Mouse (Mus musculus) liver, embryonic 15.5 days (tissue): ENCODE measurements at regions not wholly inside any gene's neighbourhood (a gene's known extent, or its start where the extent isn't known, plus 50 kb on each side); places are given as distances from the start of the nearest gene placed in this dataset.
A peak's percentile ranks its signal among the peaks of the same experiment; 100 is the strongest.

Experiments used
- ATAC-seq: fragments of 200-750 bp; cut with Nextera tagmentation; 2 replicates; pipeline ENCODE4 v1.8.0; 2017; ENCODE audit warnings: moderate number of reproducible peaks, mild to moderate bottlenecking, moderate library complexity; ENCODE audit not compliant: insufficient read depth
- H3K27ac ChIP-seq: fragments of 300-500 bp; sonication (generic); replicated peaks from 2 replicates; pipeline ENCODE4 v1.5.1; 2015; ENCODE audit warnings: mild to moderate bottlenecking, inconsistent platforms
- H3K27me3 ChIP-seq: fragments of 300-500 bp; sonication (generic); 2 replicates; pipeline ENCODE4 v1.6.1; 2015; ENCODE audit warnings: mild to moderate bottlenecking, inconsistent platforms
- H3K36me3 ChIP-seq: fragments of 300-500 bp; sonication (generic); replicated peaks from 2 replicates; pipeline ENCODE4 v1.6.1; 2015; ENCODE audit warnings: moderate library complexity, mild to moderate bottlenecking, inconsistent platforms
- H3K4me1 ChIP-seq: fragments of 300-500 bp; sonication (generic); replicated peaks from 2 replicates; pipeline ENCODE4 v1.6.1; 2015; ENCODE audit warnings: inconsistent platforms
- H3K4me2 ChIP-seq: fragments of 300-500 bp; sonication (generic); 2 replicates; pipeline ENCODE4 v1.6.1; 2015; ENCODE audit warnings: moderate library complexity, mild to moderate bottlenecking, inconsistent platforms
- H3K4me3 ChIP-seq: fragments of 300-500 bp; sonication (generic); replicated peaks from 2 replicates; pipeline ENCODE4 v1.5.1; 2015; ENCODE audit warnings: mild to moderate bottlenecking, inconsistent platforms
- H3K9ac ChIP-seq: fragments of 300-500 bp; sonication (generic); 2 replicates; pipeline ENCODE4 v1.6.1; 2015; ENCODE audit warnings: moderate library complexity, mild to moderate bottlenecking, inconsistent platforms
- H3K9me3 ChIP-seq: fragments of 300-500 bp; sonication (generic); replicated peaks from 2 replicates; pipeline ENCODE4 v1.6.1; 2016; ENCODE audit warnings: inconsistent platforms
- WGBS: fragments of 180-500 bp; shearing (Covaris S2); methylation state at CpG from one replicate; pipeline ENCODE4 v1.1.7; 2015; ENCODE audit warnings: mixed read lengths; ENCODE audit not compliant: insufficient replicate concordance; 5-methylcytosine and 5-hydroxymethylcytosine counted together

DNA sequence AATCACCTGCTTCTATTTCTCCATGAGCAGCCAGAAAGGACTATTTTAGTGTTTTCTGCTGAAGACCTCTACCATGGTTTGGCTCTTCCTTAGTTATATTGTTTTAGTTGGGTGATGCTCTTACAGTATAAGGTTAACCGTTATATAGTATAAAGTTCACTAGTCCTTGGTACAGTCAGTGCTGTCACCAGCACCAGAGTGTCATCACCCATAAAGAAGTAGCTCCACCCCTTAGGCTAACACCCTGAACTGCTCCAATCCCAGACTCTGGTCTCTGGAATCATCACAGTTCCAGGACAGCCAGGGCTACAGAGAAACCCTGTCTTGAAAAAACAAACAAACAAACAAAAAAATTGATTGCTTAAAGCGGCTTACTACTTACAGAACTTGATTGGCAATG, 77.2 kb upstream of the Sgk1 start:
- Histone ChIP-seq H3K36me3 (no peaks in the 10 kb centered on the region), H3K9ac (no peak overlapping the region), H3K4me1 (no peaks in the 10 kb centered on the region), H3K4me3 (no peak overlapping the region), H3K27ac (no peak overlapping the region), H3K27me3 (no peaks in the 10 kb centered on the region), H3K4me2 (no peak overlapping the region), H3K9me3 (no peaks in the 10 kb centered on the region)
- WGBS = 69% methylated on average over 2 of the region's 2 CpGs
- ATAC-seq = no peak

- Histone ChIP-seq H3K4me2 (no peak overlapping the region), H3K36me3 (no peaks in the 10 kb centered on the region), H3K4me1 (no peaks in the 10 kb centered on the region), H3K9me3 (no peaks in the 10 kb centered on the region), H3K27me3 (no peaks in the 10 kb centered on the region), H3K27ac (no peak overlapping the region), H3K4me3 (no peak overlapping the region), H3K9ac (no peak overlapping the region)
- no peak for ATAC-seq
- WGBS = 40% methylated on average over 6 of the region's 6 CpGs
Observed at GRCm38 (mm10) chr10:21805606-21806005, 76.4 kb upstream of the Sgk1 start.

DNA sequence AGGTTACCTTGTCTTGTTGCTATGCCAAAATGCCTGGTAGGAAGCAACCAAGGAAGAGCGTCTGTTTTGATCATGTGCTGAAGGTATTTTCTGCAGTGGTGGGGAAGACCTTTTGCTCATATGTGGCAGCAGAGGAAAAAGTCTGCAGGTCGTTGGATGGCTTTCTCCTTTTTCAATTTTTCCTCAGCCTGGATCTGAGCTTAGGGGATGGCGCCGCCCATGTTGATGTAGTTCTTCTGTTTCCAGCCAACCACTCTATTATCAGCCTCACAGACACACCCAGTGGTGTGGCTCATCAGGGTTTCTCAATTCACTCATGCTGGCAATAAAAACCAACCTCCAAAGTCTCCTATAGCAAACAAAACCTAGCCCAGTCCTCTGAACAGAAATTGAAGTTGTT, 75.3 kb upstream of the Sgk1 start:
- no peaks in the 10 kb centered on the region for H3K36me3 ChIP-seq
- no peak overlapping the region for H3K9ac ChIP-seq
- ATAC-seq = no peak
- no peaks in the 10 kb centered on the region for H3K27me3 ChIP-seq
- WGBS = 64% methylated on average over 4 of the region's 4 CpGs
- H3K27ac ChIP-seq = no peak overlapping the region
- no peaks in the 10 kb centered on the region for H3K4me1 ChIP-seq
- H3K4me3 ChIP-seq = no peak overlapping the region
- H3K4me2 ChIP-seq = no peak overlapping the region
- H3K9me3 ChIP-seq = no peaks in the 10 kb centered on the region

DNA sequence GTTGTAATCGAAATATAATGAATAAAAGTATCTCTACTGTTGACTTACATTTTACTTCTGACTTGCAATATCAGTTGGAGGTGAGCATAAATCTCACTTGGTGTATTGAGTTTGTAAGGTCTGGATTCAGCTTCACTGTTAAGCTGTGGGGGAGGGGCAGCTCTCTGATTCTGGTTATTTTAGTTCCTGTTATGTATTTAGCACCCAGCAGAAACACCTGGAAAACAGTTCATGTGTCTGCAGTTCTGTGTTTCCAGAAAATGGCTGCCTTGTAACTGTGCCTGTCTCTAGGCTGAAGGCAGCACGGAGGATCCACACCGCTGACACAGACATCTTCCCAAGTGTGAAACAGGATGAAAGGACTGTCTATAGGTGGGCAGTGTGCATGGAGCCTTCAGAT, 62.3 kb upstream of the Sgk1 start:
- ATAC-seq = no peak
- Histone ChIP-seq H3K4me3 (no peak overlapping the region), H3K27me3 (no peaks in the 10 kb centered on the region), H3K27ac (no peak overlapping the region), H3K36me3 (no peaks in the 10 kb centered on the region), H3K4me1 (no peaks in the 10 kb centered on the region), H3K4me2 (no peak overlapping the region), H3K9me3 (no peaks in the 10 kb centered on the region), H3K9ac (no peak overlapping the region)
- WGBS = 64% methylated on average over 3 of the region's 3 CpGs

GRCm38 (mm10) chr10:21821421-21821820, 60.6 kb upstream of the Sgk1 start:
- 30% methylated on average over 5 of the region's 5 CpGs for WGBS
- no peak overlapping the region for H3K4me3 ChIP-seq

GRCm38 (mm10) chr10:21824418-21825025, 57.5 kb upstream of the Sgk1 start:
- ATAC-seq = no peak
- H3K9ac ChIP-seq = no peak overlapping the region
- H3K27ac ChIP-seq = no peak overlapping the region
- H3K4me2 ChIP-seq = no peak overlapping the region
- no peaks in the 10 kb centered on the region for H3K36me3 ChIP-seq
- no peaks in the 10 kb centered on the region for H3K27me3 ChIP-seq
- no peaks in the 10 kb centered on the region for H3K9me3 ChIP-seq
- no peaks in the 10 kb centered on the region for H3K4me1 ChIP-seq
- no peak overlapping the region for H3K4me3 ChIP-seq
- WGBS = 69% methylated on average over 12 of the region's 12 CpGs

More at GRCm38 (mm10) chr10:21821421-21821820, 60.6 kb upstream of the Sgk1 start:
- H3K36me3 ChIP-seq = no peaks in the 10 kb centered on the region
- no peaks in the 10 kb centered on the region for H3K4me1 ChIP-seq
- ATAC-seq = no peak
- no peak overlapping the region for H3K4me2 ChIP-seq
- no peaks in the 10 kb centered on the region for H3K9me3 ChIP-seq
- no peak overlapping the region for H3K27ac ChIP-seq
- H3K9ac ChIP-seq = no peak overlapping the region
- no peaks in the 10 kb centered on the region for H3K27me3 ChIP-seq

- ATAC-seq = no peak
- peak overlapping the region; percentile 59; the same call in 1 of the 2 replicates for H3K27ac ChIP-seq
- no peaks in the 10 kb centered on the region for H3K9me3 ChIP-seq
- peaks cover 5% of the 10 kb centered on the region; the same call in 1 of the 2 replicates for H3K4me1 ChIP-seq
- no peaks in the 10 kb centered on the region for H3K36me3 ChIP-seq
- no peak overlapping the region for H3K9ac ChIP-seq
- WGBS = 18% methylated on average over 5 of the region's 5 CpGs
- H3K4me2 ChIP-seq = peak overlapping the region; percentile 34
- H3K27me3 ChIP-seq = no peaks in the 10 kb centered on the region
- no peak overlapping the region for H3K4me3 ChIP-seq
Observed at GRCm38 (mm10) chr10:21826793-21827504, 55.0 kb upstream of the Sgk1 start.

GRCm38 (mm10) chr10:21827505-21827844, 54.5 kb upstream of the Sgk1 start:
- no peaks in the 10 kb centered on the region for H3K9me3 ChIP-seq
- peak overlapping the region; percentile 34 for H3K4me2 ChIP-seq
- no peak for ATAC-seq

GRCm38 (mm10) chr10:21828432-21829061, 53.4 kb upstream of the Sgk1 start:
- 68% methylated on average over 9 of the region's 9 CpGs for WGBS
- H3K27ac ChIP-seq = no peak overlapping the region
- H3K9me3 ChIP-seq = no peaks in the 10 kb centered on the region
- H3K4me2 ChIP-seq = no peak overlapping the region
- no peak for ATAC-seq
- H3K4me3 ChIP-seq = no peak overlapping the region
- H3K9ac ChIP-seq = no peak overlapping the region
- no peaks in the 10 kb centered on the region for H3K36me3 ChIP-seq
- no peaks in the 10 kb centered on the region for H3K27me3 ChIP-seq
- peaks cover 5% of the 10 kb centered on the region; the same call in 1 of the 2 replicates for H3K4me1 ChIP-seq

More at GRCm38 (mm10) chr10:21827505-21827844, 54.5 kb upstream of the Sgk1 start:
- H3K27me3 ChIP-seq = no peaks in the 10 kb centered on the region
- whole genome bisulfite sequencing = 22% methylated on average over 3 of the region's 3 CpGs
- H3K4me3 ChIP-seq = no peak overlapping the region
- peak overlapping the region; percentile 59; the same call in 1 of the 2 replicates for H3K27ac ChIP-seq
- H3K4me1 ChIP-seq = peaks cover 5% of the 10 kb centered on the region; the same call in 1 of the 2 replicates
- H3K9ac ChIP-seq = no peak overlapping the region
- H3K36me3 ChIP-seq = no peaks in the 10 kb centered on the region

DNA sequence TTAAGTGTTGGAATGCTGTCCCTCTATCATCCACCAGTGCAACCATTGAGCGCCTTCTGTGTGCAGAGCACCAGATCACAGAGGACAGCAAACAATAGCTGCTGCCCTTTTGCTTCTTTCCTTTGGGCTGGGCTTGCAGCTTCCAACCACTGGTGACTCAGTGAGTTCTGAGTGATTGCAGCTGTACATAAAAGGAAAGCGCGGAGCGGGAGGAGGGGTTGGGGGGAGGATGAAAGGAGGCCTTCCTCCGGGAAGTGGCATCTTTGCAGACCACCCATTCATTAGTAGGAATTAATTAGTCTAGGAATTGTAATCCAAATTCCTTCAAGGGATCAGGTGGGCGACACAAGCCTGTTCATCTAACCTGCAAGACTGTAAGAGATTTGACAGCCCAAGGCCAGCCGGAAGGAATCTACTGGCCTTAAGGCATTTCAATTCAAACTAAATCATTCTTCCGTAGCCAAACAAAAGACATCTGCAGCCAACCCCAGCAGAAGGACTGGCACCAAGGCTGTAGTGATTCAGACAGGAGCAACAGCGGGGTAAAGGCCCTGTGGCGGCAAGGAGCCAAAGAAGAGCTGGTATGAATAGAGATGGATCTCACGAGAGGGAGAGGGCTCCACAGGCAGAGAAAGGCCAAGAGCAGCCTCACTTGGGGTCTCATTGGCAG, 52.8 kb upstream of the Sgk1 start:
- H3K27ac ChIP-seq = no peak overlapping the region
- no peaks in the 10 kb centered on the region for H3K36me3 ChIP-seq
- H3K9ac ChIP-seq = no peak overlapping the region
- no peaks in the 10 kb centered on the region for H3K27me3 ChIP-seq
- ATAC-seq = no peak
- no peaks in the 10 kb centered on the region for H3K9me3 ChIP-seq
- H3K4me2 ChIP-seq = no peak overlapping the region
- H3K4me1 ChIP-seq = peaks cover 5% of the 10 kb centered on the region; the same call in 1 of the 2 replicates
- WGBS = 75% methylated on average over 11 of the region's 11 CpGs
- H3K4me3 ChIP-seq = no peak overlapping the region
